9 mouse cellular contexts compared by ENCODE assay signal in the genomic region with DNA sequence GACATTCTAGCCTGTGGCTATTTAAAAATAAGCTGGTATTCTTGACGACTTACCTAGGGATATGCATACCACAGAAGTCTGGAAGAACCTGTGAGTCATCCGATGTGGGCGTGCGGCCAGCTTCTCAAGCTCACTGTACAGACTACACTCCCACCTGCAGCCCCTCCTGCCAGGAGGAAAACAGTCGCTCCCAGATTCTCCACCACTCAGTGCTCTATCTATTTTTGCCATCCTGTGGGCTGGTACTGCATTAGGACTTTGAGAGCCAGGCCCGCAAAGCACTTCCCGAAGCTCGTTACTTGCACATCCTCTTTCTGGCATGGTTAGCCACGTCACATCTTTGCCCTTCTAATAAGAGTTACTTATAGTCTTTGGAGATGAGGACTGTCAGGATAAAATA. TPM values are rescaled to one million over a fixed set of nuclear protein-coding genes. Genes with fewer than 3 reads are reported as not detected.
DNase-seq lines count a peak whose midpoint lies in the region.
"Had no signal": no experiment of that assay in that cellular context is flagged by ENCODE, and none has a peak within 500 bp of the region (broad histone marks: within the 10 kb centered on the region; RNA-seq: fewer than 3 reads in every experiment).

No protein-coding gene starts in this region.

- DNase-seq in urinary bladder, postnatal 14 days (ENCODE audit: low spot score): peak; percentile 61
- no peak for DNase-seq in urinary bladder, postnatal 10 days (ENCODE audit: low spot score)
- DNase-seq in cerebellum, postnatal 25 days: peak; percentile 66 to 88
- DNase-seq in left cerebral cortex, postnatal 14 days (ENCODE audit: low spot score in 2 of 2): peak; percentile 91 to 95
- peak; percentile 97 for DNase-seq in telencephalon, adult 2 months (ENCODE audit: low read depth, low spot score)
- no peak for DNase-seq in ovary, postnatal 10 days (ENCODE audit: low spot score)
- no peak for DNase-seq in gastrocnemius, postnatal 4 days (ENCODE audit: low spot score in 2 of 2)
- DNase-seq: thymus, postnatal 36 days had no signal

- intact Hi-C loops in left cerebral cortex, postnatal 14 days (cut with DNase I): loop anchor here (2.0 kb wide), 1 partner anchor 17 kb away; no protein-coding TSS in a partner anchor

RNA-seq across cellular contexts. Expression of a gene that starts 32.9 kb away (rescaled TPM):
- 10 to 100 TPM; 39.3 to 52.1 TPM for total RNA-seq in left cerebral cortex, postnatal 14 days (2021)
- total RNA-seq in gastrocnemius, postnatal 4 days (2021): 10 to 100 TPM; 12.4 to 14.5 TPM

RNA-seq across cellular contexts. Expression of a gene that starts 58.6 kb away (rescaled TPM):
- under 1 TPM in 1 of 2 experiments, not detected in 1; 0.32 TPM for total RNA-seq in left cerebral cortex, postnatal 14 days (2021)
- total RNA-seq in gastrocnemius, postnatal 4 days (2021): 1 to 10 TPM; 4.7 to 6.5 TPM
- total RNA-seq: adrenal gland, adult 18-20 months had no signal

Comparison
In these comparisons a context has a peak if more than half of its experiments do, and no peak if none do; other contexts are left out.
1. DNase-seq: peak in urinary bladder, postnatal 14 days (single experiment), cerebellum, postnatal 25 days (2 of 2), left cerebral cortex, postnatal 14 days (2 of 2) and telencephalon, adult 2 months (single experiment); none in urinary bladder, postnatal 10 days (single experiment), ovary, postnatal 10 days (single experiment) and gastrocnemius, postnatal 4 days (0 of 2).
2. RNA of a gene that starts 58.6 kb away (total RNA-seq): 4.7 to 6.5 TPM in gastrocnemius, postnatal 4 days; 0.32 TPM in left cerebral cortex, postnatal 14 days; every median in the first group is over 4 times any median in the second.